Mouse (Mus musculus) lung, postnatal 0 days (tissue): ENCODE results near the gene Tarbp1.

Source experiments
- CTCF ChIP-seq: IDR thresholded peaks from 2 replicates; pipeline ENCODE4 v1.5.1; 2016; ENCODE audit warnings: antibody characterized with exemption, mild to moderate bottlenecking
- EP300 ChIP-seq: IDR thresholded peaks from 2 replicates; pipeline ENCODE4 v1.6.1; 2016; ENCODE audit warnings: antibody characterized with exemption, mild to moderate bottlenecking, control low read depth

DNA sequence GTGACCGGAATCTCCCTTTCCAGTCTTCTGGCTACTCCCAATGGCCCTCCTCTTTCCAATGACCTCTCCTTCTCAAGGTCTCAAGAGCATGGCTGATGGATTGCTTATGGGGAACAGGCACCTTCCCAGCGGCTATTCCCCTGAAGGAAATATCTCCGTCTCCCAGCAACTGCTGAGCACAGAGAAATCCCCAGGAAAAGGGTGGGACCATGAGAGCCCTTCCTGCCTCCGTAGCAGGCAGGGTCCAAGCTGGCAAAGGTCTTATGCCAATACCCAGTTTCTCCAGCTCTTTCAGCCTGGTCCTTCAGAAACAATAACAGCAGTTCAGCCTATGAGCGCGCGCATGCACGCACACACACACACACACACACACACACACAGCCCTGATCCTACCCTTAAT, 23.7 kb downstream of the Tarbp1 start:
- TF ChIP-seq CTCF = no peak
- no peak for TF ChIP-seq EP300
